Mouse (Mus musculus): ENCODE results near the gene Cyp2a12. TPM values are rescaled to one million over a fixed set of nuclear protein-coding genes. Genes with fewer than 3 reads are reported as not detected.
"Not testable (repeated sequence)": the region's sequence is repeated elsewhere in the genome, so short reads cannot be mapped to it uniquely, and the experiment has no call there.

Cyp2a12 gene
- total RNA-seq (2021) = under 1 TPM in 1 of 2 experiments, not detected in 1; 0.20 TPM
- long read RNA-seq, experiment 1 = 0 reads
- long read RNA-seq, experiment 2 = 0 reads

GRCm38 (mm10) chr7:27028789-27029188 lies at the start of gene Cyp2a12:
Gene Cyp2a12, plus strand, starts transcription at chr7:27029081.
- no peak for DNase-seq

- DNase-seq = not testable (repeated sequence)
Observed at GRCm38 (mm10) chr7:26981464-26981863, 47.4 kb upstream of the Cyp2a12 start.

- not testable (repeated sequence) for DNase-seq
Observed at GRCm38 (mm10) chr7:26981937-26982336, 46.9 kb upstream of the Cyp2a12 start.

GRCm38 (mm10) chr7:26982551-26982950 lies 46.3 kb upstream of the Cyp2a12 start:
- no peak for DNase-seq

- DNase-seq = not testable (repeated sequence)
Observed at GRCm38 (mm10) chr7:26983151-26983550, 45.7 kb upstream of the Cyp2a12 start.

- not testable (repeated sequence) for DNase-seq
Observed at GRCm38 (mm10) chr7:27026581-27026980, 2.3 kb upstream of the Cyp2a12 start.

- DNase-seq = not testable (repeated sequence)
Observed at GRCm38 (mm10) chr7:27048886-27049285, 20.0 kb downstream of the Cyp2a12 start.

GRCm38 (mm10) chr7:27059333-27059732 lies 30.5 kb downstream of the Cyp2a12 start:
- not testable (repeated sequence) for DNase-seq

- DNase-seq = not testable (repeated sequence)
Observed at GRCm38 (mm10) chr7:27059896-27060295, 31.0 kb downstream of the Cyp2a12 start.

- no peak for DNase-seq
Observed at GRCm38 (mm10) chr7:27078641-27079040, 49.8 kb downstream of the Cyp2a12 start.

- DNase-seq = no peak
Observed at GRCm38 (mm10) chr7:27081625-27082024, 52.7 kb downstream of the Cyp2a12 start.

Other genes starting within 250 kb of the Cyp2a12 start
- gene Cyp2g1, start 220.2 kb upstream of the Cyp2a12 start, total RNA-seq (2021) = not detected
- gene Cyp2a5, start 193.8 kb upstream of the Cyp2a12 start, total RNA-seq (2021) = not detected
- gene Cyp2a22, start 89.7 kb upstream of the Cyp2a12 start, total RNA-seq (2021) = not detected
- under 1 TPM in 1 of 2 experiments, not detected in 1; 0.28 TPM for gene Cyp2f2, start 90.8 kb downstream of the Cyp2a12 start, total RNA-seq (2021)
- gene Cyp2t4, start 124.6 kb downstream of the Cyp2a12 start, total RNA-seq (2021) = not detected
- gene Egln2, start 137.7 kb downstream of the Cyp2a12 start, total RNA-seq (2021) = 10 to 100 TPM; 83.9 to 91.4 TPM
- gene Rab4b, start 149.8 kb downstream of the Cyp2a12 start, total RNA-seq (2021) = 10 to 100 TPM; 22.7 to 25.2 TPM
- not detected for gene Gm21983, start 152.0 kb downstream of the Cyp2a12 start, total RNA-seq (2021)
- not detected for gene Mia, start 152.1 kb downstream of the Cyp2a12 start, total RNA-seq (2021)
- gene BC024978, start 166.7 kb downstream of the Cyp2a12 start, total RNA-seq (2021) = 10 to 100 TPM in 1 of 2 experiments, 1 to 10 TPM in 1; 9.2 to 13.3 TPM
- 10 to 100 TPM; 38.8 to 42.1 TPM for gene Snrpa, start 167.2 kb downstream of the Cyp2a12 start, total RNA-seq (2021)
- 1 to 10 TPM; 4.3 to 6.3 TPM for gene Itpkc, start 199.6 kb downstream of the Cyp2a12 start, total RNA-seq (2021)
- 1 to 10 TPM; 4.2 to 6.4 TPM for gene Coq8b, start 203.9 kb downstream of the Cyp2a12 start, total RNA-seq (2021)
- gene Numbl, start 229.4 kb downstream of the Cyp2a12 start, total RNA-seq (2021) = 10 to 100 TPM; 14.7 to 17.0 TPM